Mouse (Mus musculus): ENCODE results near the gene Kcnj14. TPM values are rescaled to one million over a fixed set of nuclear protein-coding genes. Genes with fewer than 3 reads are reported as not detected.

Gene Kcnj14
- polyA plus RNA-seq, 1 experiment from 2014 or later: 0.85 TPM

- no peak overlapping the region for H3K27ac ChIP-seq (ENCODE audit: low read length)
- 63% methylated on average over 3 of the region's 3 CpGs for WGBS
- 0 out of 2 replicates have a peak, but pooled peaks cover 2% of the 10 kb centered on the region for H3K27me3 ChIP-seq (replicated peaks; ENCODE audit: control insufficient read depth, insufficient read depth, low read length)
- H3K36me3 ChIP-seq (ENCODE audit: control insufficient read depth, insufficient read depth): no peaks in the 10 kb centered on the region
- peaks cover 28% of the 10 kb centered on the region for H3K4me1 ChIP-seq (replicated peaks; ENCODE audit: control insufficient read depth, insufficient read depth, low read length)
- no peaks in the 10 kb centered on the region for H3K9me3 ChIP-seq (ENCODE audit: control insufficient read depth, low read length)
- no peak overlapping the region for H3K9ac ChIP-seq (replicated peaks; ENCODE audit: low read depth, low read length)
- no peak overlapping the region for H3K4me3 ChIP-seq (replicated peaks; ENCODE audit: low read length)
- ATAC-seq: no peak
- no peak overlapping the region for H3K4me2 ChIP-seq (ENCODE audit: low read length)
Measured at GRCm38 (mm10) chr7:45864435-45864834, 39.9 kb upstream of the Kcnj14 start.

- no peak overlapping the region for H3K4me3 ChIP-seq (replicated peaks; ENCODE audit: low read length)
- no peak for ATAC-seq
- no peak overlapping the region for H3K4me2 ChIP-seq (ENCODE audit: low read length)
- no peak overlapping the region for H3K27ac ChIP-seq (ENCODE audit: low read length)
- no peaks in the 10 kb centered on the region for H3K36me3 ChIP-seq (ENCODE audit: control insufficient read depth, insufficient read depth)
- H3K9me3 ChIP-seq (ENCODE audit: control insufficient read depth, low read length): no peaks in the 10 kb centered on the region
- WGBS: 88% methylated on average over 7 of the region's 7 CpGs
- H3K27me3 ChIP-seq (replicated peaks; ENCODE audit: control insufficient read depth, insufficient read depth, low read length): peaks cover 7% of the 10 kb centered on the region
- no peak overlapping the region for H3K9ac ChIP-seq (replicated peaks; ENCODE audit: low read depth, low read length)
- peaks cover 17% of the 10 kb centered on the region for H3K4me1 ChIP-seq (replicated peaks; ENCODE audit: control insufficient read depth, insufficient read depth, low read length)
Measured at GRCm38 (mm10) chr7:45862804-45863203, 38.2 kb upstream of the Kcnj14 start.

- Histone ChIP-seq H3K4me1 (replicated peaks; ENCODE audit: control insufficient read depth, insufficient read depth, low read length) (peaks cover 9% of the 10 kb centered on the region), H3K4me2 (ENCODE audit: low read length) (no peak overlapping the region), H3K27ac (ENCODE audit: low read length) (no peak overlapping the region), H3K9ac (replicated peaks; ENCODE audit: low read depth, low read length) (no peak overlapping the region), H3K27me3 (replicated peaks; ENCODE audit: control insufficient read depth, insufficient read depth, low read length) (peaks cover 17% of the 10 kb centered on the region), H3K36me3 (ENCODE audit: control insufficient read depth, insufficient read depth) (no peaks in the 10 kb centered on the region), H3K9me3 (ENCODE audit: control insufficient read depth, low read length) (no peaks in the 10 kb centered on the region), H3K4me3 (replicated peaks; ENCODE audit: low read length) (no peak overlapping the region)
- no peak for ATAC-seq
- WGBS: 70% methylated on average over 4 of the region's 4 CpGs
Measured at GRCm38 (mm10) chr7:45859008-45859407, 34.4 kb upstream of the Kcnj14 start.

GRCm38 (mm10) chr7:45856950-45857901, 32.6 kb upstream of the Kcnj14 start:
- WGBS: 3% methylated on average over 30 of the region's 30 CpGs
- Histone ChIP-seq H3K27ac (ENCODE audit: low read length) (no peak overlapping the region), H3K36me3 (ENCODE audit: control insufficient read depth, insufficient read depth) (no peaks in the 10 kb centered on the region), H3K4me1 (replicated peaks; ENCODE audit: control insufficient read depth, insufficient read depth, low read length) (peaks cover 9% of the 10 kb centered on the region), H3K27me3 (replicated peaks; ENCODE audit: control insufficient read depth, insufficient read depth, low read length) (peaks cover 17% of the 10 kb centered on the region), H3K9me3 (ENCODE audit: control insufficient read depth, low read length) (no peaks in the 10 kb centered on the region), H3K4me2 (ENCODE audit: low read length) (peak overlapping the region; percentile 66), H3K9ac (replicated peaks; ENCODE audit: low read depth, low read length) (peak overlapping the region; percentile 51), H3K4me3 (replicated peaks; ENCODE audit: low read length) (peak overlapping the region; percentile 42)
- no peak for ATAC-seq

GRCm38 (mm10) chr7:45853089-45853488, 28.5 kb upstream of the Kcnj14 start:
- H3K9ac ChIP-seq (replicated peaks; ENCODE audit: low read depth, low read length): no peak overlapping the region
- no peaks in the 10 kb centered on the region for H3K9me3 ChIP-seq (ENCODE audit: control insufficient read depth, low read length)
- no peak for ATAC-seq
- no peaks in the 10 kb centered on the region for H3K36me3 ChIP-seq (ENCODE audit: control insufficient read depth, insufficient read depth)
- no peak overlapping the region for H3K4me2 ChIP-seq (ENCODE audit: low read length)
- no peak overlapping the region for H3K4me3 ChIP-seq (replicated peaks; ENCODE audit: low read length)
- 77% methylated on average over 12 of the region's 12 CpGs for WGBS
- H3K27ac ChIP-seq (ENCODE audit: low read length): no peak overlapping the region
- H3K27me3 ChIP-seq (replicated peaks; ENCODE audit: control insufficient read depth, insufficient read depth, low read length): peaks cover 13% of the 10 kb centered on the region
- peaks cover 9% of the 10 kb centered on the region for H3K4me1 ChIP-seq (replicated peaks; ENCODE audit: control insufficient read depth, insufficient read depth, low read length)

GRCm38 (mm10) chr7:45850661-45851060, 26.1 kb upstream of the Kcnj14 start:
- Histone ChIP-seq H3K9ac (replicated peaks; ENCODE audit: low read depth, low read length) (no peak overlapping the region), H3K36me3 (ENCODE audit: control insufficient read depth, insufficient read depth) (no peaks in the 10 kb centered on the region), H3K9me3 (ENCODE audit: control insufficient read depth, low read length) (no peaks in the 10 kb centered on the region), H3K4me2 (ENCODE audit: low read length) (no peak overlapping the region), H3K27me3 (replicated peaks; ENCODE audit: control insufficient read depth, insufficient read depth, low read length) (no peaks in the 10 kb centered on the region; the same call in 1 of the 2 replicates), H3K4me3 (replicated peaks; ENCODE audit: low read length) (no peak overlapping the region), H3K4me1 (replicated peaks; ENCODE audit: control insufficient read depth, insufficient read depth, low read length) (no peaks in the 10 kb centered on the region), H3K27ac (ENCODE audit: low read length) (no peak overlapping the region)
- no peak for ATAC-seq
- WGBS: 81% methylated on average over 3 of the region's 3 CpGs

GRCm38 (mm10) chr7:45848447-45849027, 24.0 kb upstream of the Kcnj14 start:
- no peak overlapping the region for H3K4me2 ChIP-seq (ENCODE audit: low read length)
- no peak for ATAC-seq

GRCm38 (mm10) chr7:45842950-45843744, 18.6 kb upstream of the Kcnj14 start:
- 88% methylated on average over 10 of the region's 10 CpGs for WGBS
- H3K4me3 ChIP-seq (replicated peaks; ENCODE audit: low read length): no peak overlapping the region
- H3K9ac ChIP-seq (replicated peaks; ENCODE audit: low read depth, low read length): no peak overlapping the region
- no peaks in the 10 kb centered on the region for H3K9me3 ChIP-seq (ENCODE audit: control insufficient read depth, low read length)
- H3K4me1 ChIP-seq (replicated peaks; ENCODE audit: control insufficient read depth, insufficient read depth, low read length): no peaks in the 10 kb centered on the region
- no peak for ATAC-seq
- H3K27ac ChIP-seq (ENCODE audit: low read length): no peak overlapping the region
- H3K27me3 ChIP-seq (replicated peaks; ENCODE audit: control insufficient read depth, insufficient read depth, low read length): no peaks in the 10 kb centered on the region
- no peak overlapping the region for H3K4me2 ChIP-seq (ENCODE audit: low read length)
- H3K36me3 ChIP-seq (ENCODE audit: control insufficient read depth, insufficient read depth): no peaks in the 10 kb centered on the region

More at GRCm38 (mm10) chr7:45848447-45849027, 24.0 kb upstream of the Kcnj14 start:
- H3K36me3 ChIP-seq (ENCODE audit: control insufficient read depth, insufficient read depth): no peaks in the 10 kb centered on the region
- H3K27ac ChIP-seq (ENCODE audit: low read length): no peak overlapping the region
- no peak overlapping the region for H3K9ac ChIP-seq (replicated peaks; ENCODE audit: low read depth, low read length)
- H3K4me1 ChIP-seq (replicated peaks; ENCODE audit: control insufficient read depth, insufficient read depth, low read length): no peaks in the 10 kb centered on the region
- no peak overlapping the region for H3K4me3 ChIP-seq (replicated peaks; ENCODE audit: low read length)
- H3K27me3 ChIP-seq (replicated peaks; ENCODE audit: control insufficient read depth, insufficient read depth, low read length): no peaks in the 10 kb centered on the region; the same call in 1 of the 2 replicates
- 5% methylated on average over 6 of the region's 6 CpGs for WGBS
- no peaks in the 10 kb centered on the region for H3K9me3 ChIP-seq (ENCODE audit: control insufficient read depth, low read length)

- no peak overlapping the region for H3K27ac ChIP-seq (ENCODE audit: low read length)
- H3K36me3 ChIP-seq (ENCODE audit: control insufficient read depth, insufficient read depth): no peaks in the 10 kb centered on the region
- peak overlapping the region; percentile 33 for H3K4me2 ChIP-seq (ENCODE audit: low read length)
- H3K4me3 ChIP-seq (replicated peaks; ENCODE audit: low read length): peak overlapping the region; percentile 33
- H3K9me3 ChIP-seq (ENCODE audit: control insufficient read depth, low read length): no peaks in the 10 kb centered on the region
- ATAC-seq: no peak
- 2% methylated on average over 29 of the region's 31 CpGs for WGBS
- H3K4me1 ChIP-seq (replicated peaks; ENCODE audit: control insufficient read depth, insufficient read depth, low read length): peaks cover 24% of the 10 kb centered on the region
- H3K27me3 ChIP-seq (replicated peaks; ENCODE audit: control insufficient read depth, insufficient read depth, low read length): peaks cover 52% of the 10 kb centered on the region
- H3K9ac ChIP-seq (replicated peaks; ENCODE audit: low read depth, low read length): peak overlapping the region; percentile 24
Measured at GRCm38 (mm10) chr7:45833924-45834323, 9.3 kb upstream of the Kcnj14 start.
